Mouse (Mus musculus): ENCODE data around the gene 4931406C07Rik.

4931406C07Rik gene

DNA sequence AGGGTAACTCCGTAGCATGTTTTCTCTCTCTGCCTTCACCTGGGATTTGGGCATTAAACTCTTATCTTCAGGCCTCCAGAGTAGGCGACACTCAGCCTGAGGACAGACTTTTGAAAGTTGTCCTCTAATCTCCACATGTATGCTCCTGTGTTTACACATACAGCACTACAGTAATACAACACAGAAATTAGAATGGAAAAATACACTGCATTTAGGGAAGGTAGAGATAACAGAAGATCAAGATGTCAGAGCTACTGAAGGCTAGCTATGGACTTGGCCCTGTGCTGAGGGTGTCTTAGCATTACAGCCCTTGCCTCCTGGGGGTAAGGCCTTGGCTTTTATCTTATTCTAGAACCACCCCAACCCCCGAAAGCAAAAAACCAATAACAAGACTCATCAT is 17.8 kb downstream of the 4931406C07Rik start:
- DNase-seq (ENCODE audit: low spot score): no peak

DNA sequence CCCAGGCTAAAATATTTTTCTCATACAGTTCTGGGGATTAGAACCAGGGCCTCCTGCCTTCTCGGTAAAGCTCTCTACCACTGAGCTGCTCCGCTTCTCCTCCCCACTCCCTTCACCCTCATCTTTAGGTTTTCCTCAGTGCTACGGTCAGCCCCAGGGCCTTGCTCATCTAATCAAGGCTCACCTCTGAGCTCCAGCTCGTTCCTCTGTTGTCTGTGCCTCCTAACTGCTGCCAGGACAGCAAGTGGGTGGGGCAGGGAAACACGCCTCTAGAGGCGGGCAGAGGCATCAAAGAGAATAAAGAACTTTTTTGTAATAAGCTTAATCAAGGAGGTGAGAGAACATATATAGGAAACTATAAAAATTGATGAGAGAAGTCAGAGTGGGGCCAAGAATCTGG is 18.4 kb downstream of the 4931406C07Rik start:
- DNase-seq (ENCODE audit: low spot score): no peak

DNA sequence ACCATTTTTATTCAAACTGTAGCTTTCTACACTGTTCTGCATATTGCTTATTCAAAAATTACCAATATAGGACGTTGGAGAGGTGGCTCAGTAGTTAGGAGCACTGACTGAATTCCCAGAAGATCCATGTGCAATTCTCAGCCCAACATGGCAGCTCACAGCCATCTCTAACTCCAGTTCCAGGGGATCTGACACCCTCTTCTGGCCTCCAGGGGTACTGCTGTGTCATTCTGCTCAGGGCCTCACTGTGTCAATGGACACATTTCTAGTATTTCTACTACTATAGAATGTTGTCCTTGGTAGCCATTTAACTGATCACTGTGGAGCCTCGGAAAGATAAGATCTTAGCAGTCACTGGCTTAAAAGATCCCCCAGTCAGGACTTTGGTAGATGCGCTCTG is 20.8 kb downstream of the 4931406C07Rik start:
- DNase-seq (ENCODE audit: low spot score): no peak

DNA sequence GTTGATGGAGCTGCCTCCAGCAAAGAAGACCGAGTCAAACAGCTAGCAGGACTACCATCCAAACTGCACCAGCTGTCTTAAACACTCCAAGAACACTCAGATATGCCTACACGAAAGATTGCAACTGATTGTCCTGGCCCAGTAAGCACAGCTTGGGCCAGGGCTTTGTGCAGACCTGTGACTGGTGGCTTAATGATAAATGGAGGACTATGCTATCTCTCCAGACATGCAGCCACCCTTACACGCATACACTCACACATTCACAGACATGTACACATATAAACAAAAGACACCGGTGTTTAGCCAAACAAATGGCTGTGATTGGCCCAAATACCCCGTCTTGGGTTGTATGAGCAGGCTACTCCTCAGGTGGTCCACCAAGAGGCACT is 25.8 kb downstream of the 4931406C07Rik start:
- no peak for DNase-seq (ENCODE audit: low spot score)

DNA sequence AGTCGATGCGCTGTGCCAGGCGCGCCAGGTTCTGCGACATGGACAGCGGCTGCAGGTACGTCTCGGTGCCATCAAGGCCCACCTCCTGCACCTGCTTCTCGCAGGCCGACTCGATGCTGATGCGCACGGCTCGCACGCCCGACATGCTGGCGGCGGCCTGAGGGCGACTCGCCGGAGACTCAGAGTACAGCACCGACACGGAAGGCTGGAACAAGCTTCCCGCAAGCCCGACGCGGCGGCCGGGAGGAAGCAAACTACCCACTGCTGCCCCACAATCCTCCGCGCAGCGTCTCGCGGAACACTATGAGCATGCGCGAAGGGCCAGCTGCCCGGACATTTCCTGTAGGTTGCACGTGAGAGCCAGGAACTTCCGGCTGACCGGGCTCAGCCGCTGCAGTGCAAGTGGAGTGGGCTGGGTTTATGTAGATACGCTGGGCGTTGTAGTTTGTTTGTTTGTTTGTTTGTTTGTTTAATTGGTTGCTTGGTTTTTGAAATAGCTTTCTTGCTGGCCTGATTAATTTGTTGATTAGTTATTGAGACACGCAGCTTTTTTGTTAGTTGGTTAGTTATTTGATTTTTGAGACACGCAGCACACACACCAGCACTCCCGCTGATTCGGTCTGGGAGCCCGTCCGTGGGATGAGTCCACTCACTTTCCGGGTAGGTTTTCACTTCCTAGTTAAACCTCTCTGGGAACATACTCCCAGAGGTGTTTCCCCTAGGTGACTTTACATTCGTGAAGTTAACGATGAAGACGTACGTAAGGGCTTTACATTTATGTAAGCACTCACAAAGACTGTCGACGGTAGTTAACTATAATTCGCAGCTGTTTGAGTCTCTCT is 26.4 kb downstream of the 4931406C07Rik start, which contains the start of gene Med17:
Med17 (minus strand) TSS at position 283 of the 842 bp plus-strand sequence.
- DNase-seq (ENCODE audit: low spot score): peak; percentile 96

DNA sequence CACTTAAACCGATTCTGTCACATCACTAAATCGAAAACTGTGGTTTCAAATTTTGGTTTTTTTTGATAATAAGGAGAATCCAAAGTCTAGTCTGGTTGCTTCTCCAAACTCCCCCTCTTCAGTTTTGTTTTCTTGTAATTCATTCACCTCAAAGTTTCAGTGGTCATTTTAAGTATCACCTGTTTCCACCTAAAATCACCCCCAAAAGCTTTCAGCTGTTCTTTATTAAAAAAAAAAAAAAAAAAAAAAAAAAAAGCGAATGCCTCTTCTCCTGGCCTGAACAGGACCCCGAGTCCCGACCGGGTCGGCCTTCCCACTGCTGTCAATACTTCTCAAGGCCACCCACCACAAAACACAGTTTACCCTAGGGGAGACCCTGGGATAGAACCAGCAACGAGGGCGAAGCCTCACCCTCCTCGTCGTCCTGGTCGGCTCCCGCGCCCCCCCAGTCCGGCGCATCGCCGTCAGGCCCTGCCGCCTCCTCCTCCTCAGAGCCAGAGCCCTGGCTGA is 27.1 kb downstream of the 4931406C07Rik start:
- no peak for DNase-seq (ENCODE audit: low spot score)

DNA sequence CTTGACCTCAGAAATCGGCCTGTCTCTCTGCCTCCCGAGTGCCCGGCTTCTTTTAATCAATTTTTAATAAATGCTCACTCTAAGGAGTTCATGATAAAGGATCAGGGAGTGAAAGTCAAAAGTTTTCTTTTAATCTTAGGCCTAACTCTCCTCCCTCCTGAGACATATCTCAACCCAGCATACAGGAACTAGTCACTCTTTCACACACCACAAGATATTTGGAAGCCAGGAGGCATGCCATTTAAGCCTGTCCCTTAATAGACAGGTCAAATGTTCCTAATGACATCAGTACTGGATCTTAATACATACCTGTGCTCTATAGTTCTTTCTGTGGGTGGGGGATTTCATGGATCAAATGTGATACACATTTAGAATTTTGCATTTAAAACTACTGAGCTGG is 27.9 kb downstream of the 4931406C07Rik start:
- no peak for DNase-seq (ENCODE audit: low spot score)

DNA sequence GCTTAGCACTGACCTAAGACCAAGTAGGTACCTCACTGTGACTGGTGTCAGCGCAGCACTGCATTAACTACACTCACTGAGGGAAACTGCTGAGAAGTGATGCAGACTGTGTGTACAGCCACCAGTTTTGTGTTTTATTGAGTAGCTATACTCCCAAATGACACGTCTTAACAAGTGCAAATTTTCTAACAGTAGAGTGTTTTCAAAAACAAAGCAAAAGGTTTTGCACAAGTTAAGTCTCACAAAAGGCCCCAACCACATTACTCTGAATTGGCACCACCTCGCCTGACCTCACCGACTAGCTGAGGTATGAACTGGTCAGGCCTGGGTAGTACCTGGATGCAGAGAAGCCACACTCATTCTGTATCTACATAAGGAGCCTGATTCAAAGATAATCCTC is 29.4 kb downstream of the 4931406C07Rik start:
- DNase-seq (ENCODE audit: low spot score): no peak

DNA sequence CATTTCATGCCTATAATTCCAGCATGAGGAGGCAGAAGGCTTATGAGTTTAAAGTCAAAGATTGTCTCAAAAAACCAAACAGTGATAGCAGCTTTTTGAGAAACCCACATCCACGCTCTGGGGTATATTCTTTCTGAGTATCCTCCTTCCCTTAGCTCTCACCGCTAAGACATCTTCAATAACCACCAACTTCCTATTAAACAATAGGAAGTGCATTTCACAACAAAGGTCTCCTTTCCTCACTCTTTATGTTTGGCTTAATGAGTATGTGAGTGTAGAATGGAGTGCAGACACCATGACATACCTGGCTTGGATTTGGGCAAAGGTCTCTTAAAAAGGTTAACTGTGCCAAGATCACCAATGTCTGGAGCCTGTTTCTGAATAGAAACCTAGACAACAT is 32.3 kb downstream of the 4931406C07Rik start:
- no peak for DNase-seq (ENCODE audit: low spot score)

DNA sequence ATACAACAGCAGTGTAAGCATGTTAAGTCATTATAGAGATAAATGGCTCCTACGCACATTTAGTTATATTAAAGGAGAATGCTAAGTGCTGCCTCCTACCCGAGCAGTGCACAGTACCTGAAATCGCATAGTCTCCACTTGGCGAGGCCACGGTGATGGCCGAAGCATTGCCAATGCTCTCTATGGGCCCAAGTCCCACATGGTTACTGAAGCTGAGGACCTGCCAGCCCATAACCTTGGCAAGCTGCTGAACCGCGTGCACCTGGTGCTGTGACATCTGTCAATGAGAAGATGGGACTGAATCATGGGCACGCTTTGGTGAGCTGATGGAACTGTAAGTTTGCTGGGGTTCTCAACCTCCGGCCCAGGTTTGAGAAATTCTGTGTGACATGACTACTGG is 42.8 kb downstream of the 4931406C07Rik start:
- no peak for DNase-seq (ENCODE audit: low spot score)

DNA sequence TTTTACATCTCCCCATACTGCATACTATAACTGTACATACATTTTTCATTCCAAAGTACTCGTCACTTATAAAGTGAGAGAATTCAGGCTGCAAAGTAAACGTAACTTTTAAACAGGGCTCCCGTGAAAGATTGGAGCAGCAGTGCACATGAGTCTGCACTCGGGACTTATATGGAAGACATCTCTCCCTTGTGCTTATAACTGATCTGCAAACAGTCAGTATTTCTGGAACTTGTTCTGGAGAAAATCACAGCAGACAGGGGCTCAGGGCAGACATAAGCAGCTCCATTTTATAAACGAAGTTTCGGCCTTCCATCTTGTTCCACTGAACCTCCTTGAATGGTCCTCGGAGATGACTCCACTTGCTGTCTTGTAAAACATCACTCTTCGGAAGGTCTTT is 44.3 kb downstream of the 4931406C07Rik start:
- no peak for DNase-seq (ENCODE audit: low spot score)

DNA sequence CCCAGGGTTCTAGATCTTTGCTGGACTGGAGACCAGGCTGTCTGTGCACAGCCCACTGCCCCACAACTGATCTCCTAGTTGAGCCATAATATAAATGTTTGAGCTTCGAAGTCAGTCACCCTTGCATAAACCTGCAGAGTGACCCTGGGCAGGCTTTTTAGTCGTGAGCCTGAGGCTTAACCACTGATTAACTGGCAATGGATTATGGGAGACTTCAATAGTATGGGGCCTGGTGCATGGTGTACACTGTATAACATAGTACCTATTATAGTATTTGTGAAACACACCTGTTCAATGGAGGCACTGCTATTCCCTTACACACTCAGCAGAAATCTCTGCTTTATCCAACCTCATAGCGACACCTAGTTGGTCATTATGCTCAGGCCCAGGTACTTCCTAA is 50.0 kb downstream of the 4931406C07Rik start:
- no peak for DNase-seq (ENCODE audit: low spot score)

DNA sequence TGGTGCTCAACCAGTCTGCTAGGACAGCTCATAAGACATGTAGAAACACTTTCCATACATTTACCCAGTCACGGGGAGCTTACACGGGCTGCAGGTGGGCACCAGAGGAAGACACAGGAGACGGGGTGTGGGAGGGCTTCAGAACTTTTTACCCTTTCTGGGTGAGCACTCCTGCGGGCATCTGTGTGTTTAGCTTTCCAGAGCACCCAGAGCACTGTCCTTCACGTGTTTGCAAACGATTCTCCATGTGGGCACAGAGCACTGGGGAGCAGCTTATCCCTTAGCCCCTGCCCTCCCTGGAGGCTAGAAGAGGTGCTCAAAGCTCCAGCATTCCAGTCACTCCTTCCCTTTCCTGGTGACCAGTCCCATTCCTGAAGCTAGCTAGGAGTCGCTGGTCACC is 51.7 kb downstream of the 4931406C07Rik start:
- no peak for DNase-seq (ENCODE audit: low spot score)

DNA sequence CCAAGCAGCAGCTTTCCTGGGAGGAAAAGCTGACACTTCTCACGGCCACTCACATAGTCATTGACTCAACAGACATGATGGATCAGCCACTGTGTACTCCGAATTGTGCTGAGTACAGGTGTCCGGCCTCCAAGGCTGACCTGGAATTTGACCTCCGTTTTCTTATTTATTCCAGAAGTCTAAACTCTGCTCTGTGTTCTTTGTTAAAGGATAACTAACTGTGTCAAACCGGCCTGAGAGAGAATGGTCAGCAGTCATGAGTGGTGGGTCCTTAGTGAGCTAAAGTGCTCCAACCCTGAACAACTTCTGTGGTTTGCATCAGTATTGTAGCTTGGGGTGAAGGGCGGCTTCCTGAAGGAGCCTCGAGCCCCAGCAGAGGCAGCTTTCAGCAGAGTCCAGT is 54.1 kb downstream of the 4931406C07Rik start:
- no peak for DNase-seq (ENCODE audit: low spot score)

DNA sequence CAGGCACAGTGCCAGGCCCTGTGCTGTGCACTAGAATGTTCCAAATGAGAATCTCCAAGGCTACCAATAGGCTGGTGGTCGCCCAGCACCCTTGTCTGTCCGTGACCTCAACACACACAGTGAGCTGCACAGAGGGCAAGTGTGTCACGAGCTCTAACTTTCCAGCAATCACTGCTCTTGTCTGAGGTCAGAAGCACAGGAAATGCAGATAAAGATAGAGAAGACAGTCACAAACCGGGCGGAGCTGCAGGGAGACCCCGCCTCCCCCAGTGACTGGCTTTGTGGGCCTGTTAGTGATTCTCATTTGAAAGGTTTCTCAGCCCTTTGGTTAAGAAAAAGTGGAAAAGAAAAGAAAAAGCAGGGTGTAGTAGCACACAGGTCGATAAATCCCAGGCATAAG is 55.9 kb downstream of the 4931406C07Rik start:
- DNase-seq (ENCODE audit: low spot score): no peak

DNA sequence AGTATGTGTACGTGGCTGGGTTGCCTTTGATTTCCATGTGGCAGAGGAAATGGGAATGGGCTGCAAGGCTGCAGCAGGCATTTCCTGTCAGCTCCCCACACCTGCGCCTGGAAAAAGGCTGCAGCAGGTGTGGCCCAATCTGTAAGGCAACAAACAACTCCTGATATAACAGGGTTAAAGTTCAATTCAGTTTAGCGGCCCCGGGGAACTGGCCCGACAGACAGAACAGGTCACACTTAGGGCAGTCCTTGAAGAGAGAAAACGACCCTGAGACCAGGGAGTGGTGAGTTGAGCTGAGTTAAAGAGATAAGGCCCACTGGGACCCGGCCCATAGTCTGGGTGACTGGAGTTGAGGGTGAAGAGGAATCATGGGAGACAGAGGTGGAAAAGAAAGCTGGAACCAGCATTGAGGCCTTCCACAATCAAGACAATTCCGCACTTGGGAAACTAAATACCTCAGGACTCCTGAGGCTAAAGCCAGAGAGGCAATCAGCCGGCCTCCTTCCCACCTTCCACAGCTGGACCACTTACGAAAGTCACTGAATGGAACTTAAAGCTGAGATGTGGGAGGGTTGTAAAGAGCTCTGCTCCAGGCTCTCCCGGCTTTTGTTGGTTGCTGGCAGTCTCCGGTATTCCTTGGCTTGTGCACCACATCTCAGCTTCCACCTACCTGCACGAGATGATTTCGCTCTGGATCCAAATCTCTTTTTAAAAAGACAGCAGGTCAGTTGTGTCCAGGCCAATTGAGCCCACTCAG is 60.8 kb downstream of the 4931406C07Rik start:
- no peak for DNase-seq (ENCODE audit: low spot score)

DNA sequence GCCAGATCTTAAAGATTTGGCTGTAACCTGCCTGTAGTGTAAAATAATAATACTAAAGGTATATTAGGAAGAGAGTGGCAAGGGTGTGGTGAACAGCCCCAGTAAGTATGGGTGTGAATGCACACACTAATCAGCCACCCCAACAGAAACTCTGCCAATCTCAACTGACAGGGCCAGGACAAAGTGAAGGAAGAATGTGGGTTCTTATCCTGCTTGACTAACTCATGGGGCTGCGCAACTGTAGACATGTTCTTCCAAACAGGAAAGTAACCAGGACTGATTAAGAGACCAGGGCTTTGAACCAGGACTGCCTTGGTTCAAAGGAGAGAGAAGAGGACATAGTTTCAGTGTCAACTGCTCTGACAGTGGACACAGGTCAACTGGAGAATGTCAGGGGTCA is 64.1 kb downstream of the 4931406C07Rik start:
- DNase-seq (ENCODE audit: low spot score): no peak

DNA sequence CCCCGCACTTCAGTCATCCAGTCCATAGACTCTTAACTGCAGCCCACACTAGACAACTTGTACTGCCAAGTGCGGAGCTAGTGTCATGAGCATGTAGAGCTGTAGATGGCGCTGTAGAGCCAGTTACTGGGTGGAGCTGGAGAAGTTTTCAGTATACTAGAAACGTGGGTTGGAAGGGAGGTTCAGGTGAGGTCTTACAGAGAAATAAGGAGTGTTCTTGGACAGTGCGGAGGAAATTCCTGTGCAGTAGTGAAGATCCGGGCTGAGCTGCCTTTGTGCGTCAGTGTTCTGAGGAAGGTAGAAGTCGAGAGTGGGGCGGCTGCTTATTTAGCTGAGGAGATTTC is 64.7 kb downstream of the 4931406C07Rik start:
- DNase-seq (ENCODE audit: low spot score): peak; percentile 16

DNA sequence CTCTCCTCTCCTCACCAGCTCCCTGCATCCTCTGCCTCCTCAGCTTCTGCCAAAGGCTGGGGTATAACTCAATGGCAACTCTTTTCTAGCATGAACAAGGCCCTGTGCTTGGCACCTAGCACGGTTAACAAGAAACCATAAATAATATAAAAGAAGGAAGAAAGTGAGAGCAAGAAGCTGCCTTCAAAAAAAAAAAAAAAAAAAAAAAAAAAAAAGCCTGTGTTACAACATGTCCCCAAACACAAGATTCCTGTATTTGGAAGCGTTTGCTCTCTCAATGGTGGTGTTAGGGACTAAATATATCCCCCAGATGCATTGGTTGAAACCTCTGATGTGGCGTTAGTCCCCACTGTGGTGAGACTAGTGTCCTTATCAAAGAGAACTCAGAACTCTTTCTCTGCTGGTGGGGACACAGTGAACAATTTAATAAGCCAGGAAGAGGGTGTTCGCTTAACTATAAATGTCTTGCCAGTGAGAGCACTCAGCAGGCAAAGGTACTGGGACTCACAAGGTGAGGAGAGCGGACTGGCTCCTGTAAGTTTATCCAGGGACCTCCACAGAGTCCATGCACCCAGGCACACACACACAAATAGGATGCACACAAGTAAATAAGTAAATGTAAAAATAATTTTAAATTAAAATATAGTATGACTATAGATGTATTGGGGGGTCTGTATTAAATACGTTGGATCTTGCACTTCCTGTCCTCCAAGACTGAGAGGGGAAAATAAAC is 65.2 kb downstream of the 4931406C07Rik start:
- no peak for DNase-seq (ENCODE audit: low spot score)

DNA sequence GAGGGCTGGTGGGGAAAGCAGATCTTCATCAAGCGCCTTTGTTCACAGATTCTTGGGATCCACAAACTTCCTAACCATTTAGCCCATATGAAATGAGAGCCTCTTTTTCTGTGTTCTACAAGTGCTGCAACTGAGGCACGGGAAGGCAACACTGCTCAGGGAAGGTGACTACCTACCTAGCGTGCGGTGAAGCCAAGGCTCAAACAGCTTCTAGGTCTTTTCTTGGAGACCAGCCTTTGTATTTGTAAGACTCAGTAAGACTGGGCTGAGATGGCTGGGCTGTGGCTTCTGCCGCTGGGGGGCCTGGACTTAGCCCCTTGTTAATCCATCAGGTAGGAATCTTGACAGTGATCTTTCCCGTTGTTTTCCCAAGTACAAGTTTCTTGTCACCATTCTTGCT is 66.2 kb downstream of the 4931406C07Rik start:
- DNase-seq (ENCODE audit: low spot score): no peak

DNA sequence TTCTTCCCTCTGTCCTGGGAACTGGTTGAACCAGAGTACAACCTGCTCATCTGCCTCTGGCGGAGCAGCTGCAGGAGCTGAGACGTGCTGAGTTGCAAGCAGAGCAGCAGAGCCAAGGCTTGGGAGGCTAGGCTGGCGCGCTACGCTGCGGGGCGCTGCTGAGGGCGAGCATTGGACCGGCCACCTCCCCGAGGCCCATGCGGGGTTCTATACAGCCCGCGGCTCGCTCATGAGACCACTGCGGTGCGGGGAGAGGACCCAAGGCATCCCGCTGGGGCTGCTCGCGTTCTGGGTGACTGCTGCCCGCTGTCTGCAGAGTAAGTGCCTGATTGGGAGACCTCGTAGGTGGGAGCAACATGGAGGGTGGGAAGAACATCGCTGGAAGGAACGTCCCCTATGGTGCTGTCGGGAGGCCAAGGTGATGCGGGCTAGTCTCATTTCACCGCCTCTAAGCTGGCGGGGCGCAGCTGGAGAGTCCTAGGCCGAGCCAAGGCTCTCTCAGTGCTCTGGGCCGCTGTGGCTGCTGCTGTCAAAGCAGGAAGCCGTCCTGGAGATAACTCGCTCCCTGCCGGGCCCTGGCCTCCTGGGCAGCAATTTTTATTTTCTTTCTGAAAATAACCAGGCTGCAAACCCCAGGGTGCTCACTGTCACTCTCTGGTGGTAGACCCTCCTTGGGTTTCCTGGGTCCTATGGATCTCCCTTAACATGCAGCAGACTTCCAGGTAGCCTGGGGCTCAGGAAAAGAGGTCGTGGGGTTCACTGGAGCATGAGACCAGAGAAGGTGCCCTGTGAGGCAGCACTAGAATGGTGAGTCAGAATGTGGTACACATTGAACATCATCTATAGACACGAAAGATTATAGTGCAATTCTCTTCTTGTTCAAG is 67.0 kb downstream of the 4931406C07Rik start, which contains the start of gene Vstm5:
Vstm5 (plus strand) TSS at position 4 of the 884 bp plus-strand sequence.
- no peak for DNase-seq (ENCODE audit: low spot score)
